Mouse (Mus musculus): Measurements from ENCODE around the gene Skor1. TPM values are rescaled to one million over a fixed set of nuclear protein-coding genes. Genes with fewer than 3 reads are reported as not detected.
A peak's percentile ranks its signal among the peaks of the same experiment; 100 is the strongest.

Skor1 gene
- polyA plus RNA-seq, 1 experiment, result 0.01 TPM

- Histone ChIP-seq H3K4me3 (no peak overlapping the region), H3K36me3 (ENCODE audit: control insufficient read depth, insufficient read depth) (no peaks in the 10 kb centered on the region), H3K27me3 (ENCODE audit: control insufficient read depth, insufficient read depth, insufficient read length) (peaks cover 82% of the 10 kb centered on the region), H3K4me2 (ENCODE audit: low read depth) (no peak overlapping the region), H3ac (ENCODE audit: control insufficient read depth, insufficient read length) (no peak overlapping the region), H3K79me2 (ENCODE audit: control insufficient read depth, insufficient read depth) (no peaks in the 10 kb centered on the region)
- no peak for TF ChIP-seq MYOD1 (IDR thresholded peaks at IDR 0.05; ENCODE audit: control insufficient read depth in 1 of 3, insufficient read length in 2 of 3, low read depth in 2 of 3)
- no peak for TF ChIP-seq POLR2A (IDR thresholded peaks at IDR 0.05; ENCODE audit: insufficient read length, low read depth)
- TF ChIP-seq REST (IDR thresholded peaks at IDR 0.05; ENCODE audit: insufficient read depth, insufficient read length), result peak; percentile 93
- no peak for TF ChIP-seq TCF12 (IDR thresholded peaks at IDR 0.05; ENCODE audit: insufficient read depth, poor library complexity, severe bottlenecking)
- TF ChIP-seq MYOG (IDR thresholded peaks at IDR 0.05; ENCODE audit: control insufficient read depth in 1 of 3, insufficient read depth in 1 of 3, insufficient read length in 2 of 3, low read depth in 2 of 3), result no peak
Observed at GRCm38 (mm10) chr9:63151072-63151870, 2.5 kb upstream of the Skor1 start.

GRCm38 (mm10) chr9:63150086-63150800 lies 1.5 kb upstream of the Skor1 start:
- H3K36me3 ChIP-seq (ENCODE audit: control insufficient read depth, insufficient read depth), result no peaks in the 10 kb centered on the region
- no peak overlapping the region for H3ac ChIP-seq (ENCODE audit: control insufficient read depth, insufficient read length)
- no peak overlapping the region for H3K4me3 ChIP-seq
- H3K27me3 ChIP-seq (ENCODE audit: control insufficient read depth, insufficient read depth, insufficient read length), result peaks cover 87% of the 10 kb centered on the region
- H3K79me2 ChIP-seq (ENCODE audit: control insufficient read depth, insufficient read depth), result no peaks in the 10 kb centered on the region
- no peak for TF ChIP-seq MYOD1 (IDR thresholded peaks at IDR 0.05; ENCODE audit: control insufficient read depth in 1 of 3, insufficient read length in 2 of 3, low read depth in 2 of 3)
- TF ChIP-seq SRF (IDR thresholded peaks at IDR 0.05; ENCODE audit: control insufficient read depth, insufficient read length, low read depth), result no peak
- no peak for TF ChIP-seq MAX (IDR thresholded peaks at IDR 0.05; ENCODE audit: low read depth)
- TF ChIP-seq USF1 (IDR thresholded peaks at IDR 0.05; ENCODE audit: low read depth), result no peak
- TF ChIP-seq E2F4 (IDR thresholded peaks at IDR 0.05; ENCODE audit: insufficient read depth), result no peak
- TF ChIP-seq MYOG (IDR thresholded peaks at IDR 0.05; ENCODE audit: control insufficient read depth in 1 of 3, insufficient read depth in 1 of 3, insufficient read length in 2 of 3, low read depth in 2 of 3), result no peak
- TF ChIP-seq TCF3 (IDR thresholded peaks at IDR 0.05; ENCODE audit: insufficient read length, low read depth), result no peak
- no peak for TF ChIP-seq TCF12 (IDR thresholded peaks at IDR 0.05; ENCODE audit: insufficient read depth, poor library complexity, severe bottlenecking)
- TF ChIP-seq POLR2AphosphoS2 (IDR thresholded peaks at IDR 0.05; ENCODE audit: insufficient read length, low read depth), result no peak
- TF ChIP-seq REST (IDR thresholded peaks at IDR 0.05; ENCODE audit: insufficient read depth, insufficient read length), result no peak
- TF ChIP-seq POLR2A (IDR thresholded peaks at IDR 0.05; ENCODE audit: insufficient read length, low read depth), result no peak
- no peak for TF ChIP-seq CEBPB (IDR thresholded peaks at IDR 0.05; ENCODE audit: insufficient read depth, poor library complexity, severe bottlenecking)
- no peak overlapping the region for H3K4me2 ChIP-seq (ENCODE audit: low read depth)

GRCm38 (mm10) chr9:63149372-63149766 lies 608 bp upstream of the Skor1 start:
- no peak overlapping the region for H3K4me2 ChIP-seq (ENCODE audit: low read depth)
- no peaks in the 10 kb centered on the region for H3K36me3 ChIP-seq (ENCODE audit: control insufficient read depth, insufficient read depth)
- no peak overlapping the region for H3K4me3 ChIP-seq
- H3K79me2 ChIP-seq (ENCODE audit: control insufficient read depth, insufficient read depth), result no peaks in the 10 kb centered on the region
- peaks cover 89% of the 10 kb centered on the region for H3K27me3 ChIP-seq (ENCODE audit: control insufficient read depth, insufficient read depth, insufficient read length)
- TF ChIP-seq USF1 (IDR thresholded peaks at IDR 0.05; ENCODE audit: low read depth), result no peak
- TF ChIP-seq SRF (IDR thresholded peaks at IDR 0.05; ENCODE audit: control insufficient read depth, insufficient read length, low read depth), result no peak
- TF ChIP-seq MYOD1 (IDR thresholded peaks at IDR 0.05; ENCODE audit: control insufficient read depth in 1 of 3, insufficient read length in 2 of 3, low read depth in 2 of 3), result no peak
- no peak for TF ChIP-seq TCF12 (IDR thresholded peaks at IDR 0.05; ENCODE audit: insufficient read depth, poor library complexity, severe bottlenecking)
- no peak for TF ChIP-seq REST (IDR thresholded peaks at IDR 0.05; ENCODE audit: insufficient read depth, insufficient read length)
- TF ChIP-seq POLR2AphosphoS2 (IDR thresholded peaks at IDR 0.05; ENCODE audit: insufficient read length, low read depth), result no peak
- TF ChIP-seq POLR2A (IDR thresholded peaks at IDR 0.05; ENCODE audit: insufficient read length, low read depth), result no peak
- TF ChIP-seq MYOG (IDR thresholded peaks at IDR 0.05; ENCODE audit: control insufficient read depth in 1 of 3, insufficient read depth in 1 of 3, insufficient read length in 2 of 3, low read depth in 2 of 3), result no peak
- TF ChIP-seq E2F4 (IDR thresholded peaks at IDR 0.05; ENCODE audit: insufficient read depth), result no peak
- TF ChIP-seq TCF3 (IDR thresholded peaks at IDR 0.05; ENCODE audit: insufficient read length, low read depth), result no peak
- TF ChIP-seq CEBPB (IDR thresholded peaks at IDR 0.05; ENCODE audit: insufficient read depth, poor library complexity, severe bottlenecking), result no peak
- TF ChIP-seq MAX (IDR thresholded peaks at IDR 0.05; ENCODE audit: low read depth), result no peak
- H3ac ChIP-seq (ENCODE audit: control insufficient read depth, insufficient read length), result no peak overlapping the region

- Histone ChIP-seq H3K79me2 (ENCODE audit: control insufficient read depth, insufficient read depth) (no peaks in the 10 kb centered on the region), H3K36me3 (ENCODE audit: control insufficient read depth, insufficient read depth) (no peaks in the 10 kb centered on the region), H3K27me3 (ENCODE audit: control insufficient read depth, insufficient read depth, insufficient read length) (peaks cover 89% of the 10 kb centered on the region), H3K4me2 (ENCODE audit: low read depth) (no peak overlapping the region), H3K4me3 (no peak overlapping the region), H3ac (ENCODE audit: control insufficient read depth, insufficient read length) (no peak overlapping the region)
- TF ChIP-seq POLR2AphosphoS2 (IDR thresholded peaks at IDR 0.05; ENCODE audit: insufficient read length, low read depth) (no peak), E2F4 (IDR thresholded peaks at IDR 0.05; ENCODE audit: insufficient read depth) (no peak), MYOD1 (IDR thresholded peaks at IDR 0.05; ENCODE audit: control insufficient read depth in 1 of 3, insufficient read length in 2 of 3, low read depth in 2 of 3) (no peak), TCF12 (IDR thresholded peaks at IDR 0.05; ENCODE audit: insufficient read depth, poor library complexity, severe bottlenecking) (no peak), SRF (IDR thresholded peaks at IDR 0.05; ENCODE audit: control insufficient read depth, insufficient read length, low read depth) (no peak), USF1 (IDR thresholded peaks at IDR 0.05; ENCODE audit: low read depth) (no peak), POLR2A (IDR thresholded peaks at IDR 0.05; ENCODE audit: insufficient read length, low read depth) (no peak), CEBPB (IDR thresholded peaks at IDR 0.05; ENCODE audit: insufficient read depth, poor library complexity, severe bottlenecking) (no peak), TCF3 (IDR thresholded peaks at IDR 0.05; ENCODE audit: insufficient read length, low read depth) (no peak)
Observed at GRCm38 (mm10) chr9:63147786-63148409, 863 bp downstream of the Skor1 start.

Data from myocyte (in vitro differentiated cells).